Mouse (Mus musculus): ENCODE data around the gene Nr6a1. TPM values are rescaled to one million over a fixed set of nuclear protein-coding genes. Genes with fewer than 3 reads are reported as not detected.
A peak's percentile ranks its signal among the peaks of the same experiment; 100 is the strongest.

The Nr6a1 gene
- polyA plus RNA-seq, 2 experiments = 0.90 to 1.2 TPM

DNA sequence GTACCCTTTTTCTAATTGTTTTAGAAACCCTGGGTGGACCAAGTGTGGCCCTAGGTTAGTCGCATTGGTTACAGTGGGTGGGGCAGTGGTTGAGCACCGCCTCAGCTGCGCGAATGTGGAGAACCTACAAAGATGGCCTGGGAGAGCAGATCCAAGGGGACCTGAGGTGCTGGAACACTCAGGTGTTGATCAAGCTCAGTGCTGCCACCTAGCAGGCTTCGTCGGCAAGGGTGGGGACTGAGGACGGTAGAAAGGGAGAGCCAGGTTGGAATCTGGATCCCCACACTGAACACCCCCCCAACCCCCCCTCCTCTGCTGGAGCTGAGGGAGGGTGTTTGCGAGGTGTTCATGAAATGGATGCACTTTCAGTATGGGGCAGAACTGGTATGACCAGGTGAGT lies 235.9 kb downstream of the Nr6a1 start:
- H3K27me3 ChIP-seq (ENCODE audit: control insufficient read depth, insufficient read depth, low read length) = no peaks in the 10 kb centered on the region; the same call in 1 of the 2 replicates
- 13% methylated on average over 8 of the region's 8 CpGs for WGBS (ENCODE audit: insufficient replicate concordance)

DNA sequence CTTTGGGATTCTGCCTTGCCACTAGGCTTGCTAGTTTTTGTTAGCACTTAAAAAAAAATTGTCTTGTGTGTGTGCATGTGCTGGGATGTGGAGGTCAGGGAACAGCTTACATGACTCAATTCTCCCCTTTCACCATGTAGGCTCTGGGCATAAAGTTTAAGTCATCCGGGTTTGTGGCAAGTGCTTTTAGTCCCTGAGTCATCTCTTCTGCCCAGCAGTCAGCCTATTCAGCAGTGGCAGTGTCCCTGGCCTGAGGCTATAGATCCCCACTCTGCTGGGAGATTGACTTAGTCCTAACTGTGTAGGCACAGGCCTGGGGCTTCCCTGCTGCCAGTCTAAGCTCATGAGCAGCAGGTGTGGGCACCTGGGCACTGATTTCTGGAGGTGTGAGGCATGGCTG lies 237.6 kb downstream of the Nr6a1 start:
- H3K9me3 ChIP-seq (ENCODE audit: control insufficient read depth, low read length) = no peaks in the 10 kb centered on the region
- H3K27ac ChIP-seq = no peak overlapping the region
- ATAC-seq (ENCODE audit: insufficient read depth) (no peak), DNase-seq (ENCODE audit: low read depth in 3 of 3, low spot score in 3 of 3) (no peak)
- WGBS (ENCODE audit: insufficient replicate concordance) = 57% methylated on average over 1 of the region's 1 CpGs
- no peaks in the 10 kb centered on the region; the same call in 1 of the 2 replicates for H3K27me3 ChIP-seq (ENCODE audit: control insufficient read depth, insufficient read depth, low read length)
- 0 out of 4 replicates have a peak, but pooled peaks cover 0 to 2% of the 10 kb centered on the region in 2 experiments for H3K4me1 ChIP-seq (replicated peaks; ENCODE audit: control insufficient read depth in 2 of 2, insufficient read depth in 2 of 2, low read length in 1 of 2)
- TF ChIP-seq EP300 (IDR thresholded peaks at IDR 0.05; ENCODE audit: low read depth) (no peak), CTCF (IDR thresholded peaks at IDR 0.05; ENCODE audit: low read depth) (no peak)
- H3K9ac ChIP-seq (replicated peaks) = no peak overlapping the region
- no peak overlapping the region for H3K4me3 ChIP-seq (ENCODE audit: insufficient read depth in 1 of 2, low read depth in 2 of 2, low read length in 2 of 2)
- H3K4me2 ChIP-seq (ENCODE audit: low read depth) = no peak overlapping the region
- no peaks in the 10 kb centered on the region for H3K36me3 ChIP-seq (replicated peaks; ENCODE audit: control insufficient read depth, insufficient read depth, low read depth)

More for the DNA sequence above, 235.9 kb downstream of the Nr6a1 start:
- H3K27ac ChIP-seq = no peak overlapping the region
- H3K36me3 ChIP-seq (replicated peaks; ENCODE audit: control insufficient read depth, insufficient read depth, low read depth) = no peaks in the 10 kb centered on the region
- H3K4me3 ChIP-seq (ENCODE audit: insufficient read depth in 1 of 2, low read depth in 2 of 2, low read length in 2 of 2) = no peak overlapping the region
- DNase-seq (ENCODE audit: low read depth in 3 of 3, low spot score in 3 of 3) = peak in 2 of 3 experiments; percentile 15 to 16
- H3K4me2 ChIP-seq (ENCODE audit: low read depth) = no peak overlapping the region
- no peak for ATAC-seq (ENCODE audit: insufficient read depth)
- H3K9me3 ChIP-seq (ENCODE audit: control insufficient read depth, low read length) = no peaks in the 10 kb centered on the region
- TF ChIP-seq CTCF (IDR thresholded peaks at IDR 0.05; ENCODE audit: low read depth) (peak; percentile 70), EP300 (IDR thresholded peaks at IDR 0.05; ENCODE audit: low read depth) (no peak)
- H3K4me1 ChIP-seq (replicated peaks; ENCODE audit: control insufficient read depth in 2 of 2, insufficient read depth in 2 of 2, low read length in 1 of 2) = 0 out of 4 replicates have a peak, but pooled peaks cover 0 to 2% of the 10 kb centered on the region in 2 experiments
- no peak overlapping the region for H3K9ac ChIP-seq (replicated peaks)

DNA sequence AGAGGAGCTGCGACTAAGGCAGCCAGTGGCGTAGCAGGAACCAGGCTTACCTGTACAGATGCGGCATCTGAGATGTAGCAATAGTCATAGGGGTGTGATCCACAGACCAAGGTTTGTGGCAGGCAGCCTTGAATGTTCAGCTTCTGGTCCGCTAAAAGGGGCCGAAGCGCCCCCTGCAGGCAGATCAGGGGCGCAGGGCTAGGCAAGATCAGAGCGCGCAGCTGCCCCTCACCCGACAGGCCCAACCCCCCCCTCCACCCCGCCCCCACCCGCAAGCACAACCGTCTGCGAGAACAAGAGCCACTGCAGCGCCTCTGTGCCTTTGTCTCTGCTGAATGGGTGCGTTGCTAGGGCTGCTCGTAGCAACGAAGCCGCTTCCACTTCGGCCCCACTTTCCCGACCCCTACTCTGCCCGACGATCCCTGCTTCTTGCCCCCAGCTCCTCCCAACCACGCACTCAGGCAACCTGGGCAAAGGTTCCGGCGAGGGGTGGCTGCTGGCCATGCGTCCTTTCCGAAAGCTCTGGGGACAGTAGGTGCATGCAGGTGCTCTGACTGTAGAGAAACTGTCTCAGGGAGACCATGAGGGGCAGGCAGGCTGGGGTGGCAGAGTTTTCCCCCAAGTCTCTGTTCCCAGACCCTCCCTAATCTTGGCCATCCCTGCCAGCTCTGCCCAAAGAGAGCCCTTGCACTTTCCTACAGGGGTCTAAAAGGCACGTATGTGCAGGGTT lies 238.5 kb downstream of the Nr6a1 start:
- Histone ChIP-seq H3K4me2 (ENCODE audit: low read depth) (peak overlapping the region; percentile 52), H3K27me3 (ENCODE audit: control insufficient read depth, insufficient read depth, low read length) (no peaks in the 10 kb centered on the region; the same call in 1 of the 2 replicates), H3K36me3 (replicated peaks; ENCODE audit: control insufficient read depth, insufficient read depth, low read depth) (no peaks in the 10 kb centered on the region), H3K9ac (replicated peaks) (no peak overlapping the region), H3K4me1 (replicated peaks; ENCODE audit: control insufficient read depth in 2 of 2, insufficient read depth in 2 of 2, low read length in 1 of 2) (0 out of 4 replicates have a peak, but pooled peaks cover 0 to 2% of the 10 kb centered on the region in 2 experiments), H3K27ac (no peak overlapping the region), H3K4me3 (ENCODE audit: insufficient read depth in 1 of 2, low read depth in 2 of 2, low read length in 2 of 2) (no peak overlapping the region), H3K9me3 (ENCODE audit: control insufficient read depth, low read length) (no peaks in the 10 kb centered on the region)
- ATAC-seq (ENCODE audit: insufficient read depth) = no peak
- TF ChIP-seq CTCF (IDR thresholded peaks at IDR 0.05; ENCODE audit: low read depth) = peak; percentile 76
- TF ChIP-seq EP300 (IDR thresholded peaks at IDR 0.05; ENCODE audit: low read depth) = no peak
- WGBS (ENCODE audit: insufficient replicate concordance) = 4% methylated on average over 29 of the region's 29 CpGs
- no peak for DNase-seq (ENCODE audit: low read depth in 3 of 3, low spot score in 3 of 3)

DNA sequence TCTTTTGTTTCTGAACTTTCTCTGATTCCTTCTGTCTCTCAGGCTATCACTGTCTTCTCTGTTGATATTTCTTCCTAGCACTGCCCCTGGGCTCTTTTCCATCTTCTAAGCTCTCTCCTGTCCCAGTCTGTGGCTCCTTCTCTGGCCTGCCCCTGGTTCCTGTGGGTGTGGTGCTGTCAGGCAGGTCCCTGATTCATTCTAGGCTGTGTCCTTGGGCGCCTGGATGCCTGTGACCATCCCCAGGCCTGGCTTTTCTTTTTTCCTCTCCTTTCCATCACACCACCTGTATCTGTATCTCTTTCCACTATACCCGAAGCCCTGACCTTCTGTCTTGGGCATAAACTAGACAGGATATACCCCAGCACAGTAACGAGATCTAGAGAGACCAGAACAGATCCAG lies 241.7 kb downstream of the Nr6a1 start:
- TF ChIP-seq EP300 (IDR thresholded peaks at IDR 0.05; ENCODE audit: low read depth) (no peak), CTCF (IDR thresholded peaks at IDR 0.05; ENCODE audit: low read depth) (no peak)
- H3K4me2 ChIP-seq (ENCODE audit: low read depth) = no peak overlapping the region
- H3K4me3 ChIP-seq (ENCODE audit: insufficient read depth in 1 of 2, low read depth in 2 of 2, low read length in 2 of 2) = no peak overlapping the region
- no peak for ATAC-seq (ENCODE audit: insufficient read depth)
- WGBS (ENCODE audit: insufficient replicate concordance) = 37% methylated on average over 3 of the region's 3 CpGs
- H3K36me3 ChIP-seq (replicated peaks; ENCODE audit: control insufficient read depth, insufficient read depth, low read depth) = no peaks in the 10 kb centered on the region
- H3K27ac ChIP-seq = no peak overlapping the region
- no peak overlapping the region for H3K9ac ChIP-seq (replicated peaks)
- no peaks in the 10 kb centered on the region for H3K9me3 ChIP-seq (ENCODE audit: control insufficient read depth, low read length)
- DNase-seq (ENCODE audit: low read depth in 3 of 3, low spot score in 3 of 3) = no peak
- peaks cover 0 to 9% of the 10 kb centered on the region in 2 experiments; a peak in 2 of 4 replicates for H3K4me1 ChIP-seq (replicated peaks; ENCODE audit: control insufficient read depth in 2 of 2, insufficient read depth in 2 of 2, low read length in 1 of 2)
- no peaks in the 10 kb centered on the region; the same call in 1 of the 2 replicates for H3K27me3 ChIP-seq (ENCODE audit: control insufficient read depth, insufficient read depth, low read length)

DNA sequence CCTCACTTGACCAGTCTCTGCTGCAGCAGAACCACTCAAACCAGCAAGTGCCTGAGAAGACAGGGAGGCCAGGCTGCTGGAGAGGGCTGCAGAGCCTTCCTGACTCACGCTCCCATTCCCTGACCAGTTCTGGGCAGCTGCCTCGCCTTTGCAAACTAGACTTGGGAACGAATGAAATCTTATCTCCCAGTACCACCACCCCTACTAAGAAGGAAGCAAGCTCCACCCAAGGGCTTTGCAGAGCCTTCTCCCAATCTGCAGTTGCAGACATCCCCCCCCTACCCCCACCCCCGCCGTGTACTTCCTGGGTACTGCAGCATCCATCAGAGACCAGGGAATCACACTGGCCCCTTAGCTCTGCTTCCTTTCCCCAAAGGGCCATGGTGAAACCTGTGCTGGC lies 244.4 kb downstream of the Nr6a1 start:
- Histone ChIP-seq H3K4me2 (ENCODE audit: low read depth) (no peak overlapping the region), H3K27me3 (ENCODE audit: control insufficient read depth, insufficient read depth, low read length) (no peaks in the 10 kb centered on the region), H3K36me3 (replicated peaks; ENCODE audit: control insufficient read depth, insufficient read depth, low read depth) (no peaks in the 10 kb centered on the region), H3K27ac (no peak overlapping the region), H3K9ac (replicated peaks) (no peak overlapping the region), H3K9me3 (ENCODE audit: control insufficient read depth, low read length) (no peaks in the 10 kb centered on the region), H3K4me3 (ENCODE audit: insufficient read depth in 1 of 2, low read depth in 2 of 2, low read length in 2 of 2) (no peak overlapping the region), H3K4me1 (replicated peaks; ENCODE audit: control insufficient read depth in 2 of 2, insufficient read depth in 2 of 2, low read length in 1 of 2) (peaks cover 0 to 7% of the 10 kb centered on the region in 2 experiments; a peak in 2 of 4 replicates)
- DNase-seq (ENCODE audit: low read depth in 3 of 3, low spot score in 3 of 3) (no peak), ATAC-seq (ENCODE audit: insufficient read depth) (peak; percentile 72)
- WGBS (ENCODE audit: insufficient replicate concordance) = 16% methylated on average over 5 of the region's 5 CpGs
- TF ChIP-seq EP300 (IDR thresholded peaks at IDR 0.05; ENCODE audit: low read depth) (no peak), CTCF (IDR thresholded peaks at IDR 0.05; ENCODE audit: low read depth) (no peak)
